Mouse (Mus musculus) T-helper 17 cell (primary cell): Measurements from ENCODE around the gene Oaz3.

ENCODE experiments used
- in situ Hi-C, 2 experiments: fragments of 300-600 bp; cut with MboI, MseI; formaldehyde crosslinking; loops; 1 replicate in 1 of 2; 2 replicates in 1 of 2; pipeline ENCODE4 v1.15.1; 2025; ENCODE audit warnings: high pct_unique_total_duplicates in 2 of 2

Gene Oaz3

GRCm38 (mm10) chr3:94389420-94389819, 54.3 kb downstream of the Oaz3 start:
- in situ Hi-C loops = no loop called here

DNA sequence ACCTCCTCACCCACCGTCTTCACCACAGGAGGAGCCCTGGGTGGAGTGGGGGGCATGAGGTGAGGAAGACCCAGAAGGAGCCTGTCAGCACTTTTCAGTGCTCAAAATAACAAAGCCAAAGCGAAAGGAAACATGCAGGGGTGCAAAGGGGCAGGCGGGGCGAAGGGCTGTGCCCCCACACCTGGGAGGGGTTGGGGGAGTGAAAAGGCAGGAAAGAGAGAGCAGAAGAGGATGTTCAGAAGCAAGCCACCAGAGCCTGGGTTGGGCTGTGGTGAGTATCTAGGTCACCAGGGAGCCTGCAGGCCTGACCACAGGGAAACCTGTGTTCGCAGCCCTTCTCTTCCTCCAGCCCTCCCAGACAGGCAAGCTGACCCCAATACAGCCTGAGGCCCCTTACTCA, 55.7 kb downstream of the Oaz3 start:
- in situ Hi-C loops = no loop called here

- in situ Hi-C loops = no loop called here
Observed at GRCm38 (mm10) chr3:94387391-94387790, 56.3 kb downstream of the Oaz3 start.

DNA sequence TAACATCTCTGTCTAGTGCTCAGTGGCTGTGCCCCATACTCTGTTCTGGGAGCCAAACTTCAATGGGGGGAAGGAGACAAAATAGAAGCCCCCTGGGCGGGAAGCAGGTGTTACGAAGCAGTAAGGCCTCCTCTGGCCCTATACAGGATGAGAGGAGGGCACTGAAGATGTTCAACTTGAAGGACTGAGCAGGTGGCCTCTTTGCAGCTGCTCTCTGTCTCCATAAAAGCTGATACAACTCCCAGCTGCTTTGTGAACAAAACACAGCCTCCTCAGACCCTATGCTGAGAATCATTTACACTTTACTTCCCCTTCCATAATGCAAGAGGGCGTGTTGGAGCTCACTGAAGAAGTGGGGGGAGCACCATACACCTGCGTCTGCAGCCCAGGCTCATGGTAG, 57.0 kb downstream of the Oaz3 start:
- in situ Hi-C loops = no loop called here

DNA sequence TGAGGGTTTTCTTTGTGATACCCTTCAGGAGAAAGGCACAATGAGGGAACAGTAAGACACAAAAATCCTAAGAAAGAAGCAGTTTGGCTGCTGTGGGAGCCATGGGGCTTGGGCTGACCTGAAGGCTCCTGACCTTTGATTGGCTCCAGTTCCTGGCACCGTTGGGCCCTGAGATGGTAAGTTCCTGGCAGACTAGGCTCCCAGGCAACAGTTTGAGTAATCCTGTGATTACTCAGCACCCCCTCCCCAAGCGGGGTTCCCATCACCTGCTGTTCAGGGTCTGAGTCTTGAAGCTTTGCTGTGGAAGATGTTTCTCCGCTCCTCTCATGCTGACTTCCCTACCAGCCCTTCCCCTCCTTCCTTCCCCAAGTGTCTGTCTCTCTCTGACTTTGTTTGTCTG, 60.2 kb downstream of the Oaz3 start:
- in situ Hi-C loops = no loop called here
